Mouse (Mus musculus) testis, adult 2 months (tissue): ENCODE results near the gene Id2. TPM values are rescaled to one million over a fixed set of nuclear protein-coding genes. Genes with fewer than 3 reads are reported as not detected.
A peak's percentile ranks its signal among the peaks of the same experiment; 100 is the strongest.

Source experiments
- H3K27ac ChIP-seq: fragments of 200-500 bp; 2 replicates; pipeline ENCODE4 v1.5.1; 2012; ENCODE audit warnings: low read depth, low read length; ENCODE audit not compliant: control insufficient read depth, insufficient read depth
- H3K27me3 ChIP-seq: fragments of 200-500 bp; 2 replicates; pipeline ENCODE4 v1.6.1; 2012; ENCODE audit warnings: mild to moderate bottlenecking, low read length, moderate library complexity; ENCODE audit not compliant: control insufficient read depth, insufficient read depth
- H3K36me3 ChIP-seq: fragments of 200-500 bp; 2 replicates; pipeline ENCODE4 v1.6.1; 2012; ENCODE audit warnings: mild to moderate bottlenecking, low read length; ENCODE audit not compliant: control insufficient read depth, insufficient read depth
- H3K4me1 ChIP-seq: fragments of 200-500 bp; 2 replicates; pipeline ENCODE4 v1.6.1; 2012; ENCODE audit warnings: low read length; ENCODE audit not compliant: control insufficient read depth, insufficient read depth
- H3K4me3 ChIP-seq: fragments of 200-500 bp; 2 replicates; pipeline ENCODE4 v1.5.1; 2012; ENCODE audit warnings: low read depth, mild to moderate bottlenecking, low read length, moderate library complexity, mixed read lengths; ENCODE audit not compliant: control insufficient read depth
- CTCF ChIP-seq: fragments of 200-500 bp; IDR thresholded peaks from 2 replicates; pipeline ENCODE4 v1.5.1; 2012; ENCODE audit warnings: low read depth, mild to moderate bottlenecking, inconsistent platforms, low read length, moderate library complexity; ENCODE audit not compliant: control insufficient read depth, insufficient read depth, insufficient replicate concordance
- POLR2A ChIP-seq: fragments of 200-500 bp; IDR thresholded peaks from 2 replicates; pipeline ENCODE4 v1.6.1; 2012; ENCODE audit warnings: low read depth, mild to moderate bottlenecking, inconsistent platforms, low read length, moderate library complexity; ENCODE audit not compliant: control insufficient read depth
- polyA plus RNA-seq: library from polyadenylated mRNA; depleted of rRNA; stranded (reverse); fragments of >200 nt; gene quantifications from 2 replicates; pipeline ENCODE4 v1.2.3, GENCODE M21; 2012

Gene Id2
- polyA plus RNA-seq, 1 experiment, result 7.6 TPM

DNA sequence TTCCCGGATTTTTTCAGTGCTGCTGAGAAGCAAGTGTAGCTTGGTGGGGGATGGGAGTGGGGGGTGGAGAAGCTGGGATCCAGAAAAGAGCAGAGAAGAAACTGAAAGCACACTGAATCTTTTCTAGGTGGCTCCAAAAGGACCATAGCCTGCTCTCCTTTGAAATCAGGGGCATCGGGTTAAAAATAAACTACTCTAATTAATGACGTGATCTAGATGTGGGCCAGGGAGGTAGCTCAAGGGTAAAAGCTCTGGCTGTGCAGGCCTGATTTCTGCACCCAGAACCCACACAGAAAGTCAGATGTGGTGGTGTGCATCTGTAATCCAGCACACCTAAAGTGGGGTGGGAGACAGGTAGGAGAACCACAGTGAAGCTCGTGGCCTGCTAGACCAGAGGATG lies 30.7 kb upstream of the Id2 start:
- peaks cover 7% of the 10 kb centered on the region; the same call in 1 of the 2 replicates for H3K4me1 ChIP-seq
- TF ChIP-seq POLR2A (no peak), CTCF (no peak)
- H3K4me3 ChIP-seq, result no peak overlapping the region
- no peaks in the 10 kb centered on the region for H3K27me3 ChIP-seq
- no peaks in the 10 kb centered on the region for H3K36me3 ChIP-seq
- no peak overlapping the region for H3K27ac ChIP-seq

- H3K36me3 ChIP-seq, result no peaks in the 10 kb centered on the region
- no peak for TF ChIP-seq CTCF
- TF ChIP-seq POLR2A, result no peak
- no peak overlapping the region for H3K27ac ChIP-seq
- no peak overlapping the region for H3K4me3 ChIP-seq
- H3K4me1 ChIP-seq, result peaks cover 5% of the 10 kb centered on the region; the same call in 1 of the 2 replicates
- H3K27me3 ChIP-seq, result no peaks in the 10 kb centered on the region
These were observed 29.3 kb upstream of the Id2 start for GRCm38 (mm10) chr12:25126228-25126627.

DNA sequence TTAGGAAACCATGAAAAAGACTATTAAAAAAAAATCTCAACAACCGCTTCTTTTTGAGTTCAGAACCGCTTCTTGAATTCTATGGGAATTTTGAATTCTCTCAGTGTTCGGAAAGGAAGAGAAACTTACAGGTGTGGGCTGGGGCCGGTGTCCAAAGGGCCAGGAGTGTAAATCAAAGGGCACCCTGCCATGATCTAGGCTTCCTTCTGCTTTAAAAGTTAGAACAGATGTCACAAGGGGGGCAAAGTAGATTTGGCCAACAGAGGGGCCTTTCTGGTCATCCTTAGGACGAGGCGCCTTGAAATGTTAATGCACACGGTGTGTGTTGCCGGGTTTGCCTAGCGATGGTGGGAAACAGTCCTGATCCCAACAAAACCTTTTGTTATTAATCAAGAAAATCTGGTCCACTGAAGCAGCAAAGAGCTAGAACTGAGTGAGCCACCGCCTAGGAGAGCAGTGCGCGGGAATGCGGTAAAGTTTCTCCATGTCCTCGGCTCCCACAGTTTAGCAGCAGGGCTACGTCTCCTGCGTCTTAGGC lies 28.4 kb upstream of the Id2 start:
- no peak overlapping the region for H3K27ac ChIP-seq
- peak overlapping the region; percentile 28 for H3K4me3 ChIP-seq
- peaks cover 5% of the 10 kb centered on the region; the same call in 1 of the 2 replicates for H3K4me1 ChIP-seq
- H3K36me3 ChIP-seq, result no peaks in the 10 kb centered on the region
- no peak for TF ChIP-seq POLR2A
- TF ChIP-seq CTCF, result no peak
- no peaks in the 10 kb centered on the region for H3K27me3 ChIP-seq

GRCm38 (mm10) chr12:25124431-25125238 lies 27.7 kb upstream of the Id2 start:
- H3K4me3 ChIP-seq, result no peak overlapping the region

DNA sequence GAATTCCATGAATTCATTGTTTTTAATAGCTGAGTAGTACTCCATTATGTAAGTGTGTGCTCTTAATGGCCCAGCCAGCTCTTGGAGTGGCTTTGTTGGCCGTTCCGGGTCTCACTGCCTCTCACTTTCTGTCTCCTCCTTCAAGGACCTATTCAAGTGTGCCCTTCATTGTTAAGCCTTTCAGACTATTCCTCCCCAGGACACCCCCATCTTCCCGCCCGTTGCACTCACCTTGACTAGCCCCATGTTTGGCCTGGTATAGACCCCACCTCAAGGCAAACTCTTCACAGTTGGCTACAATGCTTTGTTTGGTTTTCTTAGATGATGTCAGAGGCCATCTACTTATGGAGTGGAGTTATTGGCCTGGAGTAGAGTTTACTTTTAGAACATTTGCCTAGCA lies 23.8 kb upstream of the Id2 start:
- Histone ChIP-seq H3K36me3 (no peaks in the 10 kb centered on the region), H3K4me1 (peaks cover 5% of the 10 kb centered on the region; the same call in 1 of the 2 replicates), H3K4me3 (no peak overlapping the region), H3K27ac (no peak overlapping the region), H3K27me3 (no peaks in the 10 kb centered on the region)
- TF ChIP-seq CTCF (no peak), POLR2A (no peak)

More at GRCm38 (mm10) chr12:25124431-25125238, 27.7 kb upstream of the Id2 start:
- Histone ChIP-seq H3K36me3 (no peaks in the 10 kb centered on the region), H3K4me1 (peaks cover 5% of the 10 kb centered on the region; the same call in 1 of the 2 replicates), H3K27me3 (no peaks in the 10 kb centered on the region), H3K27ac (no peak overlapping the region)
- TF ChIP-seq CTCF (no peak), POLR2A (no peak)

- Histone ChIP-seq H3K4me1 (peaks cover 3% of the 10 kb centered on the region; the same call in 1 of the 2 replicates), H3K27me3 (no peaks in the 10 kb centered on the region), H3K27ac (no peak overlapping the region), H3K36me3 (no peaks in the 10 kb centered on the region), H3K4me3 (no peak overlapping the region)
- TF ChIP-seq POLR2A (no peak), CTCF (no peak)
These were observed 22.3 kb upstream of the Id2 start for GRCm38 (mm10) chr12:25119278-25119677.

- TF ChIP-seq POLR2A, result no peak
- TF ChIP-seq CTCF, result no peak
- 0 out of 2 replicates have a peak, but pooled peaks cover 2% of the 10 kb centered on the region for H3K4me1 ChIP-seq
- no peak overlapping the region for H3K27ac ChIP-seq
These were observed 21.0 kb upstream of the Id2 start for GRCm38 (mm10) chr12:25117856-25118511.

More at GRCm38 (mm10) chr12:25117856-25118511, 21.0 kb upstream of the Id2 start:
- no peaks in the 10 kb centered on the region for H3K36me3 ChIP-seq
- H3K4me3 ChIP-seq, result no peak overlapping the region
- H3K27me3 ChIP-seq, result no peaks in the 10 kb centered on the region
